Mouse (Mus musculus): Measurements from ENCODE around the gene Olfr1314.

The Olfr1314 gene

GRCm38 (mm10) chr2:112096681-112097080 lies at the start of gene Olfr1314:
Gene Olfr1314, minus strand, starts transcription at chr2:112096781.
- no peak for DNase-seq (ENCODE audit: low spot score)

- DNase-seq (ENCODE audit: low spot score), result no peak
Measured at GRCm38 (mm10) chr2:112140029-112140428, 43.4 kb upstream of the Olfr1314 start, which contains the start of gene Olfr1317. Gene Olfr1317, plus strand, starts transcription at chr2:112140329.

GRCm38 (mm10) chr2:112134877-112135276 lies 38.3 kb upstream of the Olfr1314 start, which contains the start of gene Olfr1316:
Gene Olfr1316, minus strand, starts transcription at chr2:112134977.
- no peak for DNase-seq (ENCODE audit: low spot score)

- DNase-seq (ENCODE audit: low spot score), result no peak
Measured at GRCm38 (mm10) chr2:112115340-112115739, 18.8 kb upstream of the Olfr1314 start, which contains the start of gene Olfr1315-ps1. Gene Olfr1315-ps1, minus strand, starts transcription at chr2:112115440.

- no peak for DNase-seq (ENCODE audit: low spot score)
Measured at GRCm38 (mm10) chr2:112077743-112078142, 18.8 kb downstream of the Olfr1314 start, which contains the start of gene Olfr1313. Gene Olfr1313, minus strand, starts transcription at chr2:112077843.

GRCm38 (mm10) chr2:112050138-112050537 lies 46.4 kb downstream of the Olfr1314 start, which contains the start of gene Olfr1312:
Gene Olfr1312, minus strand, starts transcription at chr2:112050238.
- no peak for DNase-seq (ENCODE audit: low spot score)
